Mouse (Mus musculus) adrenal gland (tissue): ENCODE measurements around the gene Dip2c.

Source experiments
- intact Hi-C: fragments of 180-260 bp; cut with DNase I; formaldehyde crosslinking; loops from one replicate; pipeline ENCODE4 v1.15.1; 2025

Dip2c gene

GRCm38 (mm10) chr13:9489696-9490095 lies 213.4 kb downstream of the Dip2c start:
- intact Hi-C loops, result no loop called here

GRCm38 (mm10) chr13:9494726-9495125 lies 218.4 kb downstream of the Dip2c start:
- intact Hi-C loops, result no loop called here

GRCm38 (mm10) chr13:9504118-9504856 lies 228.0 kb downstream of the Dip2c start:
- intact Hi-C loops, result no loop called here

- intact Hi-C loops, result no loop called here
Observed at GRCm38 (mm10) chr13:9538556-9538955, 262.2 kb downstream of the Dip2c start.

- intact Hi-C loops, result no loop called here
Observed at GRCm38 (mm10) chr13:9547698-9548344, 271.5 kb downstream of the Dip2c start.

- intact Hi-C loops, result loop anchor here (2.0 kb wide), 1 partner anchor 285 kb away; no protein-coding TSS in a partner anchor
Observed at GRCm38 (mm10) chr13:9562099-9562498, 285.8 kb downstream of the Dip2c start.

GRCm38 (mm10) chr13:9562921-9563320 lies 286.6 kb downstream of the Dip2c start:
- intact Hi-C loops, result loop anchor here (2.0 kb wide), 1 partner anchor 284 kb away; no protein-coding TSS in a partner anchor

- intact Hi-C loops, result no loop called here
Observed at GRCm38 (mm10) chr13:9568852-9569251, 292.5 kb downstream of the Dip2c start.

GRCm38 (mm10) chr13:9576686-9577085 lies 300.4 kb downstream of the Dip2c start:
- intact Hi-C loops, result no loop called here

- intact Hi-C loops, result no loop called here
Observed at GRCm38 (mm10) chr13:9578456-9578855, 302.1 kb downstream of the Dip2c start.

- intact Hi-C loops, result no loop called here
Observed at GRCm38 (mm10) chr13:9581821-9582220, 305.5 kb downstream of the Dip2c start.

- intact Hi-C loops, result no loop called here
Observed at GRCm38 (mm10) chr13:9583579-9583978, 307.3 kb downstream of the Dip2c start.

GRCm38 (mm10) chr13:9599334-9600096 lies 323.2 kb downstream of the Dip2c start:
- intact Hi-C loops, result no loop called here

- intact Hi-C loops, result no loop called here
Observed at GRCm38 (mm10) chr13:9601350-9601749, 325.0 kb downstream of the Dip2c start.

- intact Hi-C loops, result no loop called here
Observed at GRCm38 (mm10) chr13:9611229-9611628, 334.9 kb downstream of the Dip2c start.

GRCm38 (mm10) chr13:9632684-9633083 lies 356.4 kb downstream of the Dip2c start:
- intact Hi-C loops, result loop anchor here (10.0 kb wide), 1 partner anchor 448 kb away; no protein-coding TSS in a partner anchor

GRCm38 (mm10) chr13:9635951-9636350 lies 359.6 kb downstream of the Dip2c start:
- intact Hi-C loops, result loop anchor here (10.0 kb wide), 1 partner anchor 451 kb away; no protein-coding TSS in a partner anchor

GRCm38 (mm10) chr13:9636505-9636904 lies 360.2 kb downstream of the Dip2c start:
- intact Hi-C loops, result loop anchor here (10.0 kb wide), 1 partner anchor 452 kb away; no protein-coding TSS in a partner anchor

- intact Hi-C loops, result loop anchor here (10.0 kb wide), 1 partner anchor 453 kb away; no protein-coding TSS in a partner anchor
Observed at GRCm38 (mm10) chr13:9637949-9638348, 361.6 kb downstream of the Dip2c start.

GRCm38 (mm10) chr13:9648716-9649115 lies 372.4 kb downstream of the Dip2c start:
- intact Hi-C loops, result no loop called here

- intact Hi-C loops, result no loop called here
Observed at GRCm38 (mm10) chr13:9649894-9650293, 373.6 kb downstream of the Dip2c start.

- intact Hi-C loops, result no loop called here
Observed at GRCm38 (mm10) chr13:9650580-9650979, 374.3 kb downstream of the Dip2c start.
